9 mouse cellular contexts compared by ENCODE assay signal in the genomic region with DNA sequence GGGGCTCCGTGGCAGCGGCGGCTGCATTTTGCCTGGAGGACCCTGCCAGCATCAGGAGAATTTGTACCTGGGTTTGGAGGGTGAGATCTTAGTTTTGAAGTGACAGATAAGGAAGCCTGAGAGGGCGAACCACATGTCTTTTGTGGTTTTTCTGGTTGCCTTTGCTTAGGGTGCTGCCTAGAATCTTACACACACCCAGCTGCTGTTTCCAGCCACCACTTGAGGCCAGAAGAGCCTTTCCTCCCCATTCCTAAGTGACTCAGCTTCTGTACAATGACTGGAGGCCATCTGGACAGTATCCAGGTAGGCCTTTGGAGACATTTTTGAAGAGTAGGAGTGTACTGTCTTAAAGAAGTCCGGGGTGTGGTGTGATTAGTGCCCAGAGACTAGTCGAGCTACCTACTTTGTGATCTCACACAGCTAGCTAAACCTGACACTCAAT. TPM values are rescaled to one million over a fixed set of nuclear protein-coding genes. Genes with fewer than 3 reads are reported as not detected.
DNase-seq lines count a peak whose midpoint lies in the region; TF ChIP-seq lines count a peak whose summit lies in the region.
"Had no signal": no experiment of that assay in that cellular context is flagged by ENCODE, and none has a peak within 500 bp of the region (broad histone marks: within the 10 kb centered on the region; RNA-seq: fewer than 3 reads in every experiment).

No protein-coding gene starts in this region.

- peaks cover 16 to 38% of the 10 kb centered on the region in 2 experiments for H3K4me1 ChIP-seq in MEL (ENCODE audit: control insufficient read depth in 1 of 2, insufficient read depth in 2 of 2, low read length in 2 of 2)
- H3K4me1 ChIP-seq in embryonic fibroblast, embryonic 13.5 days (ENCODE audit: control insufficient read depth, insufficient read depth, low read length), result peaks cover 12% of the 10 kb centered on the region

- DNase-seq in 3T3-L1 (ENCODE audit: low read depth, low spot score) (peak; percentile 100), MEL (ENCODE audit: low read depth, low spot score) (peak; percentile 89)
- DNase-seq in lung, postnatal 10 days, result peak; percentile 65
- DNase-seq in spleen, postnatal 4 days (ENCODE audit: low spot score in 2 of 2), result no peak
- DNase-seq in cerebellum, adult 9-11 months, result no peak
- DNase-seq in left cerebral cortex, adult 8-10 months (ENCODE audit: low spot score in 2 of 2), result no peak
- DNase-seq in B cell, adult 2 months, result no peak
- DNase-seq: cerebellum, adult 18-20 months had no signal

- TF ChIP-seq CTCF in MEL (IDR thresholded peaks at IDR 0.05 in 2 of 3, conservative IDR thresholded peaks at IDR 0.05 in 1 of 3; ENCODE audit: control insufficient read depth in 1 of 3, insufficient read depth in 1 of 3, low read depth in 2 of 3, low read length in 3 of 3, poor library complexity in 1 of 3, severe bottlenecking in 1 of 3), result no peak
- TF ChIP-seq CTCF in embryonic fibroblast, embryonic 13.5 days (IDR thresholded peaks at IDR 0.05; ENCODE audit: borderline replicate concordance, insufficient read depth, low read length), result no peak

- peak; percentile 58 to 73 for TF ChIP-seq EP300 in MEL (IDR thresholded peaks at IDR 0.05; ENCODE audit: low read depth in 1 of 2, low read length in 2 of 2)

- TF ChIP-seq POLR2A in MEL (IDR thresholded peaks at IDR 0.05; ENCODE audit: control insufficient read depth in 1 of 2, insufficient read depth in 1 of 2, low read depth in 1 of 2, low read length in 2 of 2, poor library complexity in 1 of 2), result no peak
- TF ChIP-seq POLR2A in embryonic fibroblast, embryonic 13.5 days (IDR thresholded peaks at IDR 0.05; ENCODE audit: low read depth, low read length), result no peak

- no peaks in the 10 kb centered on the region for H3K79me2 ChIP-seq in MEL (ENCODE audit: control insufficient read depth, insufficient read depth, low read length, poor library complexity)

- TF ChIP-seq RAD21 in MEL (IDR thresholded peaks at IDR 0.05; ENCODE audit: low read depth, low read length), result no peak

- H3K36me3 ChIP-seq in MEL (ENCODE audit: control insufficient read depth in 1 of 2, insufficient read depth in 2 of 2, low read length in 2 of 2), result peaks cover 0 to 33% of the 10 kb centered on the region in 2 experiments; a peak in 2 of 4 replicates

- H3K9ac ChIP-seq in MEL (ENCODE audit: control insufficient read depth, low read depth, low read length, poor library complexity, severe bottlenecking), result no peak overlapping the region

- peak overlapping the region; percentile 48 for H3K27ac ChIP-seq in MEL (ENCODE audit: control insufficient read depth, low read depth, low read length)
- peak overlapping the region; percentile 95 for H3K27ac ChIP-seq in embryonic fibroblast, embryonic 13.5 days (ENCODE audit: insufficient read depth, low read length)

- no peaks in the 10 kb centered on the region for H3K9me3 ChIP-seq in MEL (replicated peaks; ENCODE audit: insufficient read depth, low read length)

- H3K27me3 ChIP-seq in MEL (ENCODE audit: control insufficient read depth in 1 of 2, insufficient read depth in 2 of 2, low read length in 2 of 2), result no peaks in the 10 kb centered on the region

- H3K4me3 ChIP-seq in MEL (ENCODE audit: control insufficient read depth in 1 of 2, insufficient read depth in 1 of 2, low read depth in 2 of 2, low read length in 2 of 2), result no peak overlapping the region
- no peak overlapping the region for H3K4me3 ChIP-seq in embryonic fibroblast, embryonic 13.5 days (ENCODE audit: insufficient read depth, low read length)

TF ChIP-seq in MEL, 35 proteins besides CTCF, POLR2A, EP300 and RAD21:
- peak; percentile 66 for TF ChIP-seq TCF12 (IDR thresholded peaks at IDR 0.05; ENCODE audit: low read depth, low read length)
- no peak for TF ChIP-seq SMC3 (IDR thresholded peaks at IDR 0.05; ENCODE audit: low read depth, low read length)
- TF ChIP-seq MAFK (IDR thresholded peaks at IDR 0.05; ENCODE audit: borderline replicate concordance, low read depth, low read length), result 0 out of 2 replicates have a peak, but pooled peaks have one; percentile 51
- TF ChIP-seq CHD2 (IDR thresholded peaks at IDR 0.05; ENCODE audit: low read length), result no peak
- no peak for TF ChIP-seq HCFC1 (IDR thresholded peaks at IDR 0.05; ENCODE audit: low read depth, low read length)
- no peak for TF ChIP-seq CHD1 (IDR thresholded peaks at IDR 0.05; ENCODE audit: low read depth, low read length)
- no peak for TF ChIP-seq GABPA (IDR thresholded peaks at IDR 0.05; ENCODE audit: low read depth, low read length)
- peak; percentile 81 for TF ChIP-seq USF1 (IDR thresholded peaks at IDR 0.05; ENCODE audit: low read depth, low read length)
- no peak for TF ChIP-seq UBTF (IDR thresholded peaks at IDR 0.05; ENCODE audit: borderline replicate concordance, insufficient read depth, low read depth, low read length)
- TF ChIP-seq TAL1 (IDR thresholded peaks at IDR 0.05; ENCODE audit: low read length), result peak; percentile 38
- TF ChIP-seq MAZ (IDR thresholded peaks at IDR 0.05; ENCODE audit: low read depth, low read length), result no peak
- TF ChIP-seq RCOR1 (IDR thresholded peaks at IDR 0.05; ENCODE audit: low read depth, low read length), result peak; percentile 88
- peak; percentile 16; the same call in 1 of the 2 replicates for TF ChIP-seq BHLHE40 (IDR thresholded peaks at IDR 0.05; ENCODE audit: borderline replicate concordance, low read depth, low read length)
- no peak for TF ChIP-seq ZKSCAN1 (IDR thresholded peaks at IDR 0.05; ENCODE audit: low read depth, low read length)
- TF ChIP-seq MEF2A (IDR thresholded peaks at IDR 0.05; ENCODE audit: extremely low read depth, insufficient replicate concordance, low read depth, low read length, poor library complexity, severe bottlenecking), result no peak
- TF ChIP-seq USF2 (IDR thresholded peaks at IDR 0.05; ENCODE audit: borderline replicate concordance in 1 of 2, insufficient read depth in 1 of 2, low read depth in 1 of 2, low read length in 2 of 2), result no peak
- TF ChIP-seq TBP (IDR thresholded peaks at IDR 0.05; ENCODE audit: low read depth, low read length), result 0 out of 2 replicates have a peak, but pooled peaks have one; percentile 37
- TF ChIP-seq ZC3H11A (IDR thresholded peaks at IDR 0.05; ENCODE audit: low read depth, low read length), result peak; percentile 5; the same call in 1 of the 2 replicates
- no peak for TF ChIP-seq KAT2A (conservative IDR thresholded peaks at IDR 0.05; ENCODE audit: low read depth, low read length)
- TF ChIP-seq MYC (IDR thresholded peaks at IDR 0.05; ENCODE audit: low read depth, low read length), result peak; percentile 69; the same call in 1 of the 2 replicates
- no peak for TF ChIP-seq ZMIZ1 (IDR thresholded peaks at IDR 0.05; ENCODE audit: low read depth, low read length)
- TF ChIP-seq GATA1 (IDR thresholded peaks at IDR 0.05; ENCODE audit: low read depth, low read length), result peak; percentile 72
- peak; percentile 90 for TF ChIP-seq MXI1 (IDR thresholded peaks at IDR 0.05; ENCODE audit: low read depth, low read length)
- peak; percentile 88 for TF ChIP-seq ETS1 (IDR thresholded peaks at IDR 0.05; ENCODE audit: low read depth, low read length)
- peak; percentile 78 for TF ChIP-seq MAX (IDR thresholded peaks at IDR 0.05; ENCODE audit: low read length)
- peak; percentile 76 for TF ChIP-seq SIN3A (IDR thresholded peaks at IDR 0.05; ENCODE audit: low read length)
- TF ChIP-seq E2F4 (IDR thresholded peaks at IDR 0.05; ENCODE audit: borderline replicate concordance, low read depth, low read length), result no peak
- no peak for TF ChIP-seq JUND (IDR thresholded peaks at IDR 0.05; ENCODE audit: low read depth, low read length)
- TF ChIP-seq POLR2AphosphoS2 (IDR thresholded peaks at IDR 0.05; ENCODE audit: low read length), result no peak
- TF ChIP-seq ELF1 (IDR thresholded peaks at IDR 0.05; ENCODE audit: low read depth, low read length), result no peak

RNA-seq across cellular contexts. Expression of a gene that starts 26.0 kb away (rescaled TPM):
- 27.9 and 32.9 TPM in 2 replicates for total RNA-seq in MEL (2012; rRNA removed)
- polyA plus RNA-seq in MEL (2012; ENCODE audit: insufficient read depth in 1 of 2, insufficient read length in 2 of 2, low read depth in 1 of 2, low replicate concordance in 2 of 2, missing spikeins in 1 of 2), result 10 to 100 TPM in 1 of 2 experiments, not detected in 1; 29.8 TPM
- polyA plus RNA-seq in embryonic fibroblast, embryonic 13.5 days (2011; ENCODE audit: insufficient read length, low read depth, missing spikeins), result 9.3 and 11.4 TPM in 2 replicates
- total RNA-seq in left cerebral cortex, adult 8-10 months (2022), result 10 to 100 TPM; 13.5 to 17.0 (median 14.1) TPM

RNA-seq across cellular contexts. Expression of a gene that starts 26.6 kb away (rescaled TPM):
- 15.9 and 18.9 TPM in 2 replicates for total RNA-seq in MEL (2012; rRNA removed)
- polyA plus RNA-seq in MEL (2012; ENCODE audit: insufficient read depth in 1 of 2, insufficient read length in 2 of 2, low read depth in 1 of 2, low replicate concordance in 2 of 2, missing spikeins in 1 of 2), result 10 to 100 TPM in 1 of 2 experiments, not detected in 1; 31.1 TPM
- polyA plus RNA-seq in embryonic fibroblast, embryonic 13.5 days (2011; ENCODE audit: insufficient read length, low read depth, missing spikeins), result 56.7 and 56.9 TPM in 2 replicates
- 100 to 1,000 TPM in 2 of 4 experiments, 10 to 100 TPM in 2; 91.1 to 114 (median 96.7) TPM for total RNA-seq in left cerebral cortex, adult 8-10 months (2022)

Comparison
In these comparisons a context has a peak if more than half of its experiments do, and no peak if none do; other contexts are left out.
1. DNase-seq: peak in 3T3-L1 (single experiment), MEL (single experiment) and lung, postnatal 10 days (single experiment); none in spleen, postnatal 4 days (0 of 2), cerebellum, adult 9-11 months (single experiment), left cerebral cortex, adult 8-10 months (0 of 2) and B cell, adult 2 months (0 of 2).